Mouse (Mus musculus): Measurements from ENCODE around the gene 2210408I21Rik.

DNA sequence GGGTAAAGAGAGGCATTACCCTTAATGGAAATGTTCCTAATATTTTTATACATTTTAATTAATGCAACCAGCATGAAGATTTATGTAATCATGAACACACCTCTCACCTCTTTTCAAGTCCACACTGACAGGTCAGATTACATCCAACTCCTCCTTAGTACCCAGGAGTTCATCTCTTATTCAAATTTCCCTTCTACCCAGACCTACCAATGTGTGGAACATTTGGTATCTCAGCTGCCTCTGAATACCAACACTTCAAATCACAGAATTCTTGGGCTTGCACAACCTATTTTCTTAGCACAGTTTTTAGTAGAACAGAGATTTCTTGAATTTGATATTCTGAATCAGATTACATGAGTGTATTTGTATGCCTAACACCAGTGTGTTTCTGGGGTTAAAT lies 394.4 kb downstream of the 2210408I21Rik start:
- TF ChIP-seq CTCF (IDR thresholded peaks at IDR 0.05; ENCODE audit: low read depth) (no peak), EP300 (IDR thresholded peaks at IDR 0.05; ENCODE audit: low read depth) (no peak)

Data from liver, embryonic 14.5 days (tissue).